Comparison of ENCODE assay signal across 19 mouse cellular contexts in the genomic region with DNA sequence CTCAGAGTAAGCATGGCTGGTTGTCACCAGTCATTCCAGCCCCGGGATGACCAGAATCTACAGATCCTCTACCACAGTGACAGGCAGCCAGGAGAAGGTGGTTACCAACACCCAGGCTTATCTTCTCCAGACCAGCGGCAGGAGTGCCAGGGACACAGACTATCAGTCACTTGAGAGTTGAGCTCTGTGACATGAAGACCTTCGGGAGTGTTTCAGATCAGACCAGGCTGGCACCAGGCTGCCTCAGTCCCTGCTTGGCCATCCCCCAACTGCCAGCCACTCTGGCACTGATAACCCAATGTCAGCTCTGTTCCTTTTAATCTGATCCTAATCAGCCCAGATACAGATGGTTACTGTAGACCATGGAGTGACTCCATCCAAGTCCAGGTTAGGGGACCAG. TPM values are rescaled to one million over a fixed set of nuclear protein-coding genes. Genes with fewer than 3 reads are reported as not detected.
DNase-seq lines count a peak whose midpoint lies in the region; ATAC-seq lines count a peak whose summit lies in the region.
"Had no signal": no experiment of that assay in that cellular context is flagged by ENCODE, and none has a peak within 500 bp of the region (broad histone marks: within the 10 kb centered on the region; RNA-seq: fewer than 3 reads in every experiment).

No protein-coding gene starts in this region.

- H3K9me3 ChIP-seq in heart, embryonic 12.5 days (replicated peaks): 0 out of 2 replicates have a peak, but pooled peaks cover 4% of the 10 kb centered on the region
- H3K9me3 ChIP-seq in forebrain, embryonic 15.5 days: no peaks in the 10 kb centered on the region
- H3K9me3 ChIP-seq: embryonic facial prominence, embryonic 12.5 days; heart, embryonic 13.5 days; hindbrain, embryonic 15.5 days had no signal

- intact Hi-C loops in heart, postnatal 36 days (cut with DNase I): no loop called here

- H3K4me3 ChIP-seq in heart, embryonic 12.5 days: no peak overlapping the region
- no peak overlapping the region for H3K4me3 ChIP-seq in forebrain, embryonic 15.5 days
- H3K4me3 ChIP-seq: embryonic facial prominence, embryonic 12.5 days; heart, embryonic 13.5 days; hindbrain, embryonic 15.5 days; limb, embryonic 13.5 days; myocyte had no signal

- H3K4me1 ChIP-seq in heart, embryonic 12.5 days (replicated peaks): no peaks in the 10 kb centered on the region
- H3K4me1 ChIP-seq in forebrain, embryonic 15.5 days: no peaks in the 10 kb centered on the region
- H3K4me1 ChIP-seq: embryonic facial prominence, embryonic 12.5 days; hindbrain, embryonic 15.5 days; limb, embryonic 13.5 days had no signal

- H3K36me3 ChIP-seq in heart, embryonic 12.5 days: no peaks in the 10 kb centered on the region
- H3K36me3 ChIP-seq in forebrain, embryonic 15.5 days: no peaks in the 10 kb centered on the region
- H3K36me3 ChIP-seq: embryonic facial prominence, embryonic 12.5 days; heart, embryonic 13.5 days; hindbrain, embryonic 15.5 days; limb, embryonic 13.5 days had no signal

- ATAC-seq in heart, embryonic 12.5 days (ENCODE audit: insufficient number of reproducible peaks, low FRiP score): peak; percentile 46
- ATAC-seq in forebrain, embryonic 15.5 days (replicated peaks): no peak
- ATAC-seq: CD4-positive, CD25-positive, alpha-beta regulatory T cell, adult 4 months had no signal

- H3K27ac ChIP-seq in heart, embryonic 12.5 days (ENCODE audit: poor library complexity, severe bottlenecking): no peak overlapping the region
- H3K27ac ChIP-seq in forebrain, embryonic 15.5 days (replicated peaks): no peak overlapping the region
- H3K27ac ChIP-seq: embryonic facial prominence, embryonic 12.5 days; heart, embryonic 13.5 days; hindbrain, embryonic 15.5 days; limb, embryonic 13.5 days had no signal

- no peak overlapping the region for H3K9ac ChIP-seq in heart, embryonic 12.5 days
- H3K9ac ChIP-seq in forebrain, embryonic 15.5 days (replicated peaks): no peak overlapping the region
- H3K9ac ChIP-seq: embryonic facial prominence, embryonic 12.5 days; heart, embryonic 13.5 days; hindbrain, embryonic 15.5 days; limb, embryonic 13.5 days had no signal

- DNase-seq in heart, postnatal 36 days: no peak
- DNase-seq in c-Kit-negative CD71-positive TER-119-positive erythroid progenitor cells, embryonic 14.5 days (ENCODE audit: low read depth, low spot score): peak; percentile 78
- DNase-seq in liver: peak; percentile 90
- peak; percentile 77 to 84 for DNase-seq in spleen, postnatal 10 days (ENCODE audit: low spot score in 2 of 2)
- no peak for DNase-seq in layer of hippocampus, postnatal 10 days (ENCODE audit: low spot score in 2 of 2)
- DNase-seq: cerebellum, adult 8-10 months; kidney, postnatal 10 days; layer of hippocampus, postnatal 36 days had no signal

- H3K27me3 ChIP-seq in heart, embryonic 12.5 days (replicated peaks): no peaks in the 10 kb centered on the region; the same call in 1 of the 2 replicates
- H3K27me3 ChIP-seq in forebrain, embryonic 15.5 days: no peaks in the 10 kb centered on the region
- H3K27me3 ChIP-seq: embryonic facial prominence, embryonic 12.5 days; hindbrain, embryonic 15.5 days; limb, embryonic 13.5 days had no signal

- 31% methylated on average over 3 of the region's 3 CpGs for WGBS in heart, embryonic 12.5 days
- WGBS in forebrain, embryonic 15.5 days: 93% methylated on average over 3 of the region's 3 CpGs

- H3K4me2 ChIP-seq in heart, embryonic 12.5 days: no peak overlapping the region
- no peak overlapping the region for H3K4me2 ChIP-seq in forebrain, embryonic 15.5 days (replicated peaks)
- H3K4me2 ChIP-seq: embryonic facial prominence, embryonic 12.5 days; heart, embryonic 13.5 days; hindbrain, embryonic 15.5 days; limb, embryonic 13.5 days had no signal

RNA-seq across cellular contexts. Expression of a gene that starts 3.8 kb away (rescaled TPM):
- polyA plus RNA-seq in heart, embryonic 12.5 days (2016; fragmentation: Nextera tagmentation; extraction: Ambion mirVana): 5.4 and 10.0 TPM in 2 replicates
- total RNA-seq in heart, postnatal 36 days (2021): not detected
- polyA plus RNA-seq in forebrain, embryonic 15.5 days (2015; fragmentation: Nextera tagmentation; extraction: Ambion mirVana): not detected in 2 replicates
- total RNA-seq in layer of hippocampus, postnatal 10 days (2021): not detected
- total RNA-seq: adrenal gland, postnatal 36 days; layer of hippocampus, postnatal 36 days had no signal
- polyA plus RNA-seq: CD4-positive, CD25-positive, alpha-beta regulatory T cell, adult 4 months; myocyte; small intestine, adult 2 months; urinary bladder, adult 2 months had no signal

RNA-seq across cellular contexts. Expression of a gene that starts 12.6 kb away (rescaled TPM):
- polyA plus RNA-seq in heart, embryonic 12.5 days (2016; fragmentation: Nextera tagmentation; extraction: Ambion mirVana): not detected in 2 replicates
- total RNA-seq in heart, postnatal 36 days (2021): not detected
- polyA plus RNA-seq in forebrain, embryonic 15.5 days (2015; fragmentation: Nextera tagmentation; extraction: Ambion mirVana): not detected in 2 replicates
- total RNA-seq in layer of hippocampus, postnatal 10 days (2021): not detected
- total RNA-seq: adrenal gland, postnatal 36 days; layer of hippocampus, postnatal 36 days had no signal
- polyA plus RNA-seq: CD4-positive, CD25-positive, alpha-beta regulatory T cell, adult 4 months; embryonic facial prominence, embryonic 12.5 days; heart, embryonic 13.5 days; hindbrain, embryonic 15.5 days; limb, embryonic 13.5 days; myocyte; small intestine, adult 2 months; urinary bladder, adult 2 months had no signal

RNA-seq across cellular contexts. Expression of a gene that starts 13.1 kb away (rescaled TPM):
- polyA plus RNA-seq in heart, embryonic 12.5 days (2016; fragmentation: Nextera tagmentation; extraction: Ambion mirVana): 8.6 and 11.1 TPM in 2 replicates
- 1 to 10 TPM; 7.3 to 7.5 TPM for total RNA-seq in heart, postnatal 36 days (2021)
- 8.8 and 10.1 TPM in 2 replicates for polyA plus RNA-seq in forebrain, embryonic 15.5 days (2015; fragmentation: Nextera tagmentation; extraction: Ambion mirVana)
- 10 to 100 TPM in 1 of 2 experiments, 1 to 10 TPM in 1; 9.3 to 10.8 TPM for total RNA-seq in layer of hippocampus, postnatal 10 days (2021)

RNA-seq across cellular contexts. Expression of a gene that starts 27.6 kb away (rescaled TPM):
- polyA plus RNA-seq in heart, embryonic 12.5 days (2016; fragmentation: Nextera tagmentation; extraction: Ambion mirVana): 1.0 and 1.1 TPM in 2 replicates
- not detected for total RNA-seq in heart, postnatal 36 days (2021)
- polyA plus RNA-seq in forebrain, embryonic 15.5 days (2015; fragmentation: Nextera tagmentation; extraction: Ambion mirVana): not detected in 2 replicates
- total RNA-seq in layer of hippocampus, postnatal 10 days (2021): not detected
- total RNA-seq: adrenal gland, postnatal 36 days; layer of hippocampus, postnatal 36 days had no signal
- polyA plus RNA-seq: myocyte had no signal

Comparison
In these comparisons a context has a peak if more than half of its experiments do, and no peak if none do; other contexts are left out.
1. DNase-seq: peak in c-Kit-negative CD71-positive TER-119-positive erythroid progenitor cells, embryonic 14.5 days (single experiment), liver (single experiment) and spleen, postnatal 10 days (2 of 2); none in heart, postnatal 36 days (0 of 2) and layer of hippocampus, postnatal 10 days (0 of 2).